In genomic region chr3:127035540-127035939, GRCm38 (mm10) we compare ENCODE assay signal across 17 mouse cellular contexts.
DNase-seq lines count a peak whose midpoint lies in the region; ATAC-seq lines count a peak whose summit lies in the region.
"Had no signal": no experiment of that assay in that cellular context is flagged by ENCODE, and none has a peak within 500 bp of the region (broad histone marks: within the 10 kb centered on the region; RNA-seq: fewer than 3 reads in every experiment).

No protein-coding gene starts in this region.

- no peak overlapping the region for H3K4me3 ChIP-seq in forebrain, embryonic 14.5 days (ENCODE audit: low read depth, low read length)
- H3K4me3 ChIP-seq: hindbrain, embryonic 13.5 days; limb, embryonic 13.5 days; liver, embryonic 15.5 days; midbrain, embryonic 12.5 days; myocyte had no signal

- ATAC-seq in frontal cortex, adult (ENCODE audit: low TSS enrichment) = peak; percentile 87
- peak; percentile 71 for ATAC-seq in megakaryocyte, adult 5-6 weeks (ENCODE audit: poor library complexity, severe bottlenecking)
- ATAC-seq in forebrain, embryonic 14.5 days = no peak
- ATAC-seq: intestine, postnatal 0 days had no signal

- H3K9ac ChIP-seq in forebrain, embryonic 14.5 days (ENCODE audit: low read length) = no peak overlapping the region
- H3K9ac ChIP-seq: hindbrain, embryonic 13.5 days; limb, embryonic 13.5 days; liver, embryonic 15.5 days; midbrain, embryonic 12.5 days had no signal

- peak; percentile 92 for DNase-seq in brain, adult 2 months (ENCODE audit: low read depth, low spot score)
- peak; percentile 24 to 57 for DNase-seq in layer of hippocampus, postnatal 14 days (ENCODE audit: low spot score in 2 of 2)
- no peak for DNase-seq in cerebellum, postnatal 14 days
- DNase-seq in spleen, postnatal 36 days (ENCODE audit: low spot score in 2 of 2) = no peak
- DNase-seq in forebrain, embryonic 14.5 days (ENCODE audit: low spot score) = no peak
- DNase-seq in embryo, embryonic 11 days = no peak
- DNase-seq: cerebellum, adult 2 months; kidney, postnatal 14 days; lung, postnatal 14 days had no signal

- no peaks in the 10 kb centered on the region for H3K9me3 ChIP-seq in forebrain, embryonic 14.5 days (replicated peaks; ENCODE audit: control insufficient read depth, low read length)
- H3K9me3 ChIP-seq: hindbrain, embryonic 13.5 days; limb, embryonic 13.5 days; liver, embryonic 15.5 days; midbrain, embryonic 12.5 days had no signal

- H3K27me3 ChIP-seq in forebrain, embryonic 14.5 days (replicated peaks; ENCODE audit: control insufficient read depth, insufficient read depth, low read length) = no peaks in the 10 kb centered on the region
- H3K27me3 ChIP-seq: hindbrain, embryonic 13.5 days; limb, embryonic 13.5 days; liver, embryonic 15.5 days; midbrain, embryonic 12.5 days had no signal

- 94% methylated on average over 12 of the region's 12 CpGs for WGBS in forebrain, embryonic 14.5 days

- H3K4me1 ChIP-seq in forebrain, embryonic 14.5 days (ENCODE audit: control insufficient read depth, insufficient read depth, low read length) = no peaks in the 10 kb centered on the region
- H3K4me1 ChIP-seq: hindbrain, embryonic 13.5 days; limb, embryonic 13.5 days; liver, embryonic 15.5 days; midbrain, embryonic 12.5 days had no signal

- H3K27ac ChIP-seq in forebrain, embryonic 14.5 days (ENCODE audit: low read depth, low read length) = no peak overlapping the region
- H3K27ac ChIP-seq: hindbrain, embryonic 13.5 days; limb, embryonic 13.5 days; liver, embryonic 15.5 days; midbrain, embryonic 12.5 days had no signal

- H3K36me3 ChIP-seq in forebrain, embryonic 14.5 days (ENCODE audit: control insufficient read depth, insufficient read depth, low read length) = peaks cover 29% of the 10 kb centered on the region
- H3K36me3 ChIP-seq: liver, embryonic 15.5 days had no signal

- H3K4me2 ChIP-seq in forebrain, embryonic 14.5 days (ENCODE audit: low read length) = no peak overlapping the region
- H3K4me2 ChIP-seq: hindbrain, embryonic 13.5 days; limb, embryonic 13.5 days; liver, embryonic 15.5 days; midbrain, embryonic 12.5 days had no signal

Comparison
In these comparisons a context has a peak if more than half of its experiments do, and no peak if none do; other contexts are left out.
1. DNase-seq: peak in brain, adult 2 months (single experiment) and layer of hippocampus, postnatal 14 days (2 of 2); none in cerebellum, postnatal 14 days (0 of 2), spleen, postnatal 36 days (0 of 2), forebrain, embryonic 14.5 days (single experiment) and embryo, embryonic 11 days (single experiment).